8 mouse cellular contexts compared by ENCODE assay signal in genomic region chr3:104780561-104781420, GRCm38 (mm10). TPM values are rescaled to one million over a fixed set of nuclear protein-coding genes. Genes with fewer than 3 reads are reported as not detected.
A peak's percentile ranks its signal among the peaks of the same experiment; 100 is the strongest.
DNase-seq lines count a peak whose midpoint lies in the region; ATAC-seq lines count a peak whose summit lies in the region.

Gene Ppm1j, plus strand, starts transcription at chr3:104781056.

- no peaks in the 10 kb centered on the region for H3K36me3 ChIP-seq in embryonic facial prominence, embryonic 13.5 days
- H3K36me3 ChIP-seq in heart, embryonic 13.5 days: peaks cover 7% of the 10 kb centered on the region
- no peaks in the 10 kb centered on the region for H3K36me3 ChIP-seq in kidney, embryonic 16.5 days (ENCODE audit: insufficient read depth, low read length)

- peak within 1 kb of the TSS; percentile 65 for H3K9ac ChIP-seq in embryonic facial prominence, embryonic 13.5 days
- peak within 1 kb of the TSS; percentile 92 for H3K9ac ChIP-seq in heart, embryonic 13.5 days
- H3K9ac ChIP-seq in kidney, embryonic 16.5 days (replicated peaks; ENCODE audit: low read length): peak within 1 kb of the TSS; percentile 60

- peaks cover 99% of the 10 kb centered on the region for H3K27me3 ChIP-seq in embryonic facial prominence, embryonic 13.5 days
- H3K27me3 ChIP-seq in heart, embryonic 13.5 days (replicated peaks): peaks cover 68% of the 10 kb centered on the region
- H3K27me3 ChIP-seq in kidney, embryonic 16.5 days (ENCODE audit: insufficient read depth, low read length): peaks cover 47% of the 10 kb centered on the region

- under 1% methylated on average over 56 of the region's 56 CpGs for WGBS in embryonic facial prominence, embryonic 13.5 days
- under 1% methylated on average over 56 of the region's 56 CpGs for WGBS in heart, embryonic 13.5 days
- under 1% methylated on average over 54 of the region's 56 CpGs for WGBS in kidney, embryonic 16.5 days

- H3K27ac ChIP-seq in embryonic facial prominence, embryonic 13.5 days: no peak within 1 kb of the TSS
- H3K27ac ChIP-seq in heart, embryonic 13.5 days (replicated peaks): peak within 1 kb of the TSS; percentile 87
- no peak within 1 kb of the TSS for H3K27ac ChIP-seq in kidney, embryonic 16.5 days (ENCODE audit: low read length)

- peak within 1 kb of the TSS; percentile 52 for H3K4me3 ChIP-seq in embryonic facial prominence, embryonic 13.5 days
- H3K4me3 ChIP-seq in heart, embryonic 13.5 days: peak within 1 kb of the TSS; percentile 79
- peak within 1 kb of the TSS; percentile 56 for H3K4me3 ChIP-seq in kidney, embryonic 16.5 days (ENCODE audit: low read length)

- peak; percentile 45; the same call in 1 of the 2 replicates for ATAC-seq in embryonic facial prominence, embryonic 13.5 days (ENCODE audit: insufficient number of reproducible peaks, insufficient read depth, low FRiP score, low TSS enrichment, low read depth)
- ATAC-seq in heart, embryonic 13.5 days (ENCODE audit: extremely low read depth, insufficient number of reproducible peaks, low FRiP score, low TSS enrichment): peak; percentile 59; the same call in 1 of the 2 replicates
- ATAC-seq in kidney, embryonic 16.5 days (ENCODE audit: low FRiP score, low TSS enrichment): peak; percentile 77

- no peaks in the 10 kb centered on the region for H3K9me3 ChIP-seq in embryonic facial prominence, embryonic 13.5 days
- H3K9me3 ChIP-seq in heart, embryonic 13.5 days: no peaks in the 10 kb centered on the region
- no peaks in the 10 kb centered on the region for H3K9me3 ChIP-seq in kidney, embryonic 16.5 days (ENCODE audit: low read length)

- intact Hi-C loops in left cerebral cortex, postnatal 36 days (cut with DNase I): loop anchor here (2.0 kb wide), 1 partner anchor 66 kb away; no protein-coding TSS in a partner anchor

- peak within 1 kb of the TSS; percentile 97 for H3K4me2 ChIP-seq in embryonic facial prominence, embryonic 13.5 days
- peak within 1 kb of the TSS; percentile 100 for H3K4me2 ChIP-seq in heart, embryonic 13.5 days
- peak within 1 kb of the TSS; percentile 97 for H3K4me2 ChIP-seq in kidney, embryonic 16.5 days (replicated peaks; ENCODE audit: low read depth, low read length)

- peaks cover 21% of the 10 kb centered on the region for H3K4me1 ChIP-seq in embryonic facial prominence, embryonic 13.5 days
- H3K4me1 ChIP-seq in heart, embryonic 13.5 days: peaks cover 53% of the 10 kb centered on the region
- H3K4me1 ChIP-seq in kidney, embryonic 16.5 days (ENCODE audit: insufficient read depth, low read length): peaks cover 23% of the 10 kb centered on the region

- peak; percentile 64 to 67 for DNase-seq in B cell, adult 2 months
- peak; percentile 50 for DNase-seq in MEL-GATA-1-ER (ENCODE audit: extremely low read depth, low read depth)
- peak; percentile 88 for DNase-seq in lung, postnatal 36 days
- peak; percentile 42 for DNase-seq in spleen, adult 12 weeks (ENCODE audit: low spot score)
- DNase-seq in left cerebral cortex, postnatal 36 days (ENCODE audit: low spot score in 2 of 2): no peak

RNA-seq across cellular contexts. Expression of gene Ppm1j, which starts in this region (rescaled TPM):
- polyA plus RNA-seq in embryonic facial prominence, embryonic 13.5 days (2015; fragmentation: Nextera tagmentation; extraction: Ambion mirVana): 3.4 and 3.5 TPM in 2 replicates
- polyA plus RNA-seq in heart, embryonic 13.5 days (2015; fragmentation: Nextera tagmentation; extraction: Ambion mirVana): 36.6 and 38.7 TPM in 2 replicates
- 7.0 and 8.9 TPM in 2 replicates for polyA plus RNA-seq in kidney, embryonic 16.5 days (2015; fragmentation: Nextera tagmentation; extraction: Ambion mirVana)
- total RNA-seq in left cerebral cortex, postnatal 36 days (2021): 1 to 10 TPM in 1 of 2 experiments, under 1 TPM in 1; 0.54 to 1.2 TPM

Comparison
In these comparisons a context has a peak if more than half of its experiments do, and no peak if none do; other contexts are left out.
1. DNase-seq: peak in B cell, adult 2 months (2 of 2), MEL-GATA-1-ER (single experiment), lung, postnatal 36 days (single experiment) and spleen, adult 12 weeks (single experiment); none in left cerebral cortex, postnatal 36 days (0 of 2).
2. Peak in every context shown above with its lines, with median percentiles within 50 percentile points of each other: ATAC-seq, H3K4me2 ChIP-seq, H3K4me3 ChIP-seq and H3K9ac ChIP-seq.